Mouse (Mus musculus) splenic B cell, adult 2 months (primary cell): ENCODE measurements around the gene Dctn2.

Experiments
- DNase-seq: peaks from one replicate; pipeline ENCODE4 v3.0.0-alpha.2; 2011; ENCODE audit warnings: low read depth, low spot score
- H3K27me3 ChIP-seq: 2 replicates; pipeline ENCODE4 v1.6.1; 2012; ENCODE audit warnings: mild to moderate bottlenecking, low read length, moderate library complexity, mixed read lengths; ENCODE audit not compliant: control insufficient read depth, poor library complexity, insufficient read depth, severe bottlenecking
- H3K36me3 ChIP-seq: 2 replicates; pipeline ENCODE4 v1.6.1; 2012; ENCODE audit warnings: mild to moderate bottlenecking, low read length, moderate library complexity, mixed read lengths; ENCODE audit not compliant: control insufficient read depth, poor library complexity, insufficient read depth, severe bottlenecking

Gene Dctn2

DNA sequence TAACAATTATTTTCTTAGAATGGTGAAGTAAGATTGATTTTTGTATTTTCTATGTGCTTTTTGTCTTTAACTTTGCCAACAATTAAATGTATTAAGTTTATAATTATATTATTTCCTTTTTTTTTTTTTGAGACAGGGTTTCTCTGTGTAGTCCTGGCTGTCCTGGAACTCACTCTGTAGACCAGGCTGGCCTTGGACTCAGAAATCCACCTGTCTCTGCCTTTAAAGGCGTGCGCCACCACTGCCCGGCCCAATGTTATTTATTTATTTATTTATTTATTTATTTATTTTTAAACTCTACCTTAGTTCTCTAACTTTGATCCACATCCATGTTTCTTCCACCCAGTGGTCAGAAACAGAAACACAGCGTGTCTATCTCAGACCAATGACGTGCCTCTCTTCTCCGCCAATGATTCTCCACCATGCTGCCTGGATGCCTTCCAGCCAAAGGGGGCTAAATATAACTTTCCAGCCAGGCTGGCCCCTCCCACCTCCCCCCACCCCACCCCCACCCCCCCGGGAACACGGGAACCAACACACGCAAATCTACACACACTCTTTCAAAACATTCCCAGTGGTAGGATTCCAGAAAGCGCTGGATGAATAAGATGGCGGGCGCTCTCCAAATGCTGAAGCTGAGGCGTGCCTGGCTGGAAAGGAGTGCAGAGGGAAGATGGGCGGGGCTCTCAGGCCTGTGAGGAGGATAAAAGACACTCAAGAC lies 10.4 kb upstream of the Dctn2 start:
- Histone ChIP-seq H3K27me3 (no peaks in the 10 kb centered on the region), H3K36me3 (no peaks in the 10 kb centered on the region)
- no peak for DNase-seq

DNA sequence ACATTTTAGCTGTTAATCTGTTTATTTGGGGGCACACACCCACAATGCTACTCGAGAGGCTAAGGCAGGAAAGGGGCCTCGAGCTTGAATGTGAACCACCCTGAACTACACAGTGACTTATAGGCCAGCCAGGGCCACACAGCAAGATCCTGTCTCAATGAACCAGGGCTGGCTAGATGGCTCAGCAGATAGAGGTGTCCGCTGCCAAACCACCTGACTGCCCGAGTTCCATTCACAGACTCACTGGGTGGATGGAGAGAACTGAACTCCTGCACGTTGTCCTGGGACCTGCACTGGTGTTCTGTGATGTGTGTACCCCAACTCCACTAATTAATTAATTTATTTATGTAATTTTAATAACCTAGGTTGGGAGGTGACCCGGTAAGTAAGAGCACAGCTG lies 8.4 kb upstream of the Dctn2 start:
- H3K27me3 ChIP-seq = no peaks in the 10 kb centered on the region
- no peak for DNase-seq
- no peaks in the 10 kb centered on the region for H3K36me3 ChIP-seq

GRCm38 (mm10) chr10:127258489-127258888 lies 7.7 kb upstream of the Dctn2 start:
- no peaks in the 10 kb centered on the region for H3K27me3 ChIP-seq
- peak; percentile 14 for DNase-seq
- H3K36me3 ChIP-seq = no peaks in the 10 kb centered on the region

DNA sequence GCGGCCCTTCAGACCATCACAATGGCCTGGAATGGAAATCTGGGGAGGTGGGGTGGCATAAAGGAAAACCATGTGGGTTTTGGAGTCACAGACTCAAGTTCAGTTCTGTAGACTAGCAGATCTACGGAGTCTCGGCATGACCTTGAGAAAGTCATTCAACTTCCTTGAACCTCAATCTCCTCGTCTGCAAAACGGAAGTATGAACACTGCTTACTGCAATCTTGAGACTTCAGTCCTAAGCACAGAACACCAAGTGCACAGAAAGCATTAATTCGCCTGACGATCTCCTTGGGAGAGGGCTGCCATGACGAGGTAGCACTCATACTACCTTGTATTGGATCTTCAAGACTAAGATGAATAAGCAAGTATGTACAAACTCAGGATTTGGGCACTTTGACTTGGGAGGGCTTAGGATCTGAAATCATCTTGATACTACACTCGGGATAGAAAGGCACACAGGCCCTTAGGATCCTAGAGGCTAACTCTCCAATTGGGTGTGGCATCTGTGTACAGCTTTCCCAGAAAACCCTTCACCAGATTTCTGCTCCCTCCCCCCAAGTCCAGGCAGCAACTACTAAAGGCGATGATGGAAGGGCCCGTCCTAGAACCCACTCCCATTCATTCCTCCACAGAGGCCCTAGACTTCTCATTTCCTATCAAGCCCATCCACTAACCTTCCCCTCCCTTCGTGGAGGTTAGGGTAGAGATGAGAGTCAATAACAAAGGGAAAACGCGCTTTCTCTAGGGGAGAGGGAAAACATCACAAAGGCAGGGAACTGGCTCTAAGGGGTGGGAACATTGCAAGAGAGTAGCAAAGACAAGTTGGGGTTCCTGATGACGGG lies 4.2 kb upstream of the Dctn2 start:
- no peaks in the 10 kb centered on the region for H3K27me3 ChIP-seq

GRCm38 (mm10) chr10:127262548-127263398 lies 3.4 kb upstream of the Dctn2 start, which contains the start of gene Kif5a:
TSS of gene Kif5a (minus strand) at chr10:127263348.
- Histone ChIP-seq H3K36me3 (no peaks in the 10 kb centered on the region), H3K27me3 (no peaks in the 10 kb centered on the region)
- peak; percentile 43 for DNase-seq

More for the DNA sequence above, 4.2 kb upstream of the Dctn2 start:
- H3K36me3 ChIP-seq = no peaks in the 10 kb centered on the region
- DNase-seq = no peak

DNA sequence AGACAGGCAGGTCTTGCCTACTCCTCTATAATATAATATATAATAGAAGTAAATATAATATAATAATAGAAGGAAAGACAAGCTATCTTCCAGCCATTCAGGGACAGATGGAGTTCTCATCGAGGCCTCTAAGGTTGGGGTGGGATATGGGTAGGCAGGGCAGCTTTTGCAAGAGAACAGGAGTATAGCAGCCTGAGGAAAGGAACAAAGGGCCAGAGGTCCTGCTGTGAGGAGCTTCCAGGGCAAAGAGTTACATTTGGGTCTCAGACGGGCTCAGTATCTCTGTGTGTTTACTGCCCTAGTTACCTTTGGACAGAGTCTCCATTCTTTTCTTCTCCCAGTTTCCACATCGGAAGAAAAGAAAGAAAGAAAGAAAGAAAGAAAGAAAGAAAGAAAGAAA lies 2.5 kb upstream of the Dctn2 start:
- no peaks in the 10 kb centered on the region for H3K27me3 ChIP-seq
- no peaks in the 10 kb centered on the region for H3K36me3 ChIP-seq
- DNase-seq = no peak

- Histone ChIP-seq H3K27me3 (no peaks in the 10 kb centered on the region), H3K36me3 (no peaks in the 10 kb centered on the region)
- DNase-seq = no peak
These were observed 1.8 kb upstream of the Dctn2 start for GRCm38 (mm10) chr10:127264336-127264735.

GRCm38 (mm10) chr10:127264971-127265370 lies 1.2 kb upstream of the Dctn2 start:
- no peaks in the 10 kb centered on the region for H3K27me3 ChIP-seq
- DNase-seq = no peak
- no peaks in the 10 kb centered on the region for H3K36me3 ChIP-seq

GRCm38 (mm10) chr10:127265727-127266111 lies 449 bp upstream of the Dctn2 start:
- Histone ChIP-seq H3K27me3 (no peaks in the 10 kb centered on the region), H3K36me3 (no peaks in the 10 kb centered on the region)
- peak; percentile 53 for DNase-seq

DNA sequence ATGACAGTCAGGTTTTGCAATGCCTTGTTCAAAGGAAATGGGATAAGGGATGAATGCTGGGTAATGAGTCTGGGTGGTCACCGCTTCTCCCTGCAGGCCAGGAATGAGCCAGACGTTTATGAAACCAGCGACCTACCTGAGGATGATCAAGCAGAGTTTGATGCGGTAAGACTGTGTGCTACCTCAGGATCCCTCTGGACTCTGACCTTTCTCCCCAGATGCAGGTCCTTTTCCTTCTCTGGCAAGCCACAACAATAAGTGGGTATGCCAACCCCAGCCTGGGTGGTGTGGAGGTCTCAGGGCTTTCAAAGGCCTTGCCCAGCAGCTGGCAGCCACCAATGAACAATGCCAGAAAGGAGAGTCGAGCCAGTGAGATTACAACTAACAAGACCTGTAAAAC lies 1.1 kb downstream of the Dctn2 start:
- Histone ChIP-seq H3K36me3 (0 out of 2 replicates have a peak, but pooled peaks cover 1% of the 10 kb centered on the region), H3K27me3 (no peaks in the 10 kb centered on the region)
- no peak for DNase-seq

- Histone ChIP-seq H3K27me3 (no peaks in the 10 kb centered on the region), H3K36me3 (0 out of 2 replicates have a peak, but pooled peaks cover 2% of the 10 kb centered on the region)
- no peak for DNase-seq
These were observed 2.2 kb downstream of the Dctn2 start for GRCm38 (mm10) chr10:127268401-127268800.

DNA sequence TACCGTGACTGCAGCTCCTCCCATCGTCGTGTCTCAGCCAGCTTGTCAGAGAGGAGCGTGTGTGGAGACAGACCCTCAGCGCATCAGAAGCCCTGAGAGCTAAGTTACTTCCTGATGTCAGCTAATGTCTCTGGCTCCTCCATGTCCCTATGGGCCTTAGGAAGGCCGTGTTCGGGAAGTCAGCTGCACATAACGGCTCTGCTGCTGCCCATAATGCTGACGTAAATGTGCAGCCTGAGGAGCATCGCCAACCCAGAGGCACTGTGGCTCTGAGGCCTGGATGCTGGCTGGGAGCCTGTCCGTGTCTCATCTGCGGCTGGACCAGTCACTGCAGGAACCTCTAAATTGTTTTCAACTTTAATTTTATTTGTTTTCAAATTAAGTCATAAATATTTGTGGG lies 2.9 kb downstream of the Dctn2 start:
- no peak for DNase-seq

GRCm38 (mm10) chr10:127269884-127270283 lies 3.7 kb downstream of the Dctn2 start:
- Histone ChIP-seq H3K36me3 (0 out of 2 replicates have a peak, but pooled peaks cover 2% of the 10 kb centered on the region), H3K27me3 (no peaks in the 10 kb centered on the region)
- DNase-seq = no peak

More for the DNA sequence above, 2.9 kb downstream of the Dctn2 start:
- Histone ChIP-seq H3K36me3 (0 out of 2 replicates have a peak, but pooled peaks cover 2% of the 10 kb centered on the region), H3K27me3 (no peaks in the 10 kb centered on the region)

- H3K36me3 ChIP-seq = peaks cover 3% of the 10 kb centered on the region; the same call in 1 of the 2 replicates
- H3K27me3 ChIP-seq = no peaks in the 10 kb centered on the region
- DNase-seq = no peak
These were observed 6.2 kb downstream of the Dctn2 start for GRCm38 (mm10) chr10:127272371-127272770.
